Mouse (Mus musculus): ENCODE results near the gene Ablim2.

Ablim2 gene

DNA sequence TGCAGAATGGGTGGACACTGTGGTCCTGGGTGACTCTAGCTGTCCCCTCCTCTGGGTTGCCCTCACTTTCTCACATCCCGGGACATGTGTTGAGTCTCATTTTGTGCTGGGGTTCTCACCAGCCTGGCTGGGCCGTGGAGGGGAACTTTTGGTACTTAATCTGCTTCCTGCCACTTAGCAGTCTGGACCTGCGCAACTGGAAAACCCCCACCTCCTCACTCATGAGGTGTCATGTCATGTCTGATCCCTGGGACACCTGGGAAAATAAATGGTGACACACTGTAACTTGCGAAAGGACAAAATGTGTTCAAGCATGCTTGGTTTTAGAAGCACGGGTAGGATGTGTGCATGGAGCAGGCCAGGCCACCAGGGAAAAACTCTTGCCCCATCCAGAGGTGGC lies 127.0 kb downstream of the Ablim2 start:
- no peak for DNase-seq (ENCODE audit: inconsistent ontology term)

DNA sequence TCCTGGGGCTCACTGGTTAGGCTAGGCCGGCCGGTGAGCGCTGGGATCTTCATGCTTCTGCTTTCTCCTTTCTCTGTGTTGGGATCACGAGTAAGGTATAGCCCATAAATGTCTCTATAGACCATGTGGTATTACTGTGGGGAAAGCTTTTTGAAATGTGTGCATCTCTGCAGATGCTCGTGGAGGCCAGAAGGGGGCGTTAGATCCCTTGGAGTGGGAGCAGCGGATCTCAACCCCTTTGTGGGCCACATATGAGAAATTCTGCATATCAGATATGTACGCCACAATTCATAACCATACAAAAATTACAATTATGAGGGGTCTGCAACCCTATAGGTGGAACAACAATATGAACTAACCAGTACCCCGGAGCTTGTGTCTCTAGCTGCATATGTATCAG lies 131.3 kb downstream of the Ablim2 start:
- no peak for DNase-seq (ENCODE audit: inconsistent ontology term)

DNA sequence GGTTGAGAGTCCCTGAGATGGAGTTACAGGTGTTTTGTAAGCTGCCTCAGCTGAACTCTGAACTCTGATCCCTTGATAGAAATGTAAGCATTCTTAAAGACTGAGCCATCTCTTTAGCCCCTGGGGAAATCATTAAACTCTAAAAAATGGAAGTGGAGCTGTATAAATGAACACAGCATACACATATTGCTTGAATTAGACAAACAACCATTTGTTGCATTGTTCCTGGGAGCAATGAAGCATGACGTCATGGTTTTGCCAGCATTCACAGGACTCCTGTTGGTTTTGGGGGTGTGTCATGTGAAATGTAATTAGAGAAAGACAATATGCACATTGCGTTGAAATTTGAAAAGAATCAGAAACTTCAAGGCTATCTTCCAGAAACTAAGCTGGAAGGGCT lies 132.0 kb downstream of the Ablim2 start:
- peak; percentile 70 for DNase-seq (ENCODE audit: inconsistent ontology term)

DNA sequence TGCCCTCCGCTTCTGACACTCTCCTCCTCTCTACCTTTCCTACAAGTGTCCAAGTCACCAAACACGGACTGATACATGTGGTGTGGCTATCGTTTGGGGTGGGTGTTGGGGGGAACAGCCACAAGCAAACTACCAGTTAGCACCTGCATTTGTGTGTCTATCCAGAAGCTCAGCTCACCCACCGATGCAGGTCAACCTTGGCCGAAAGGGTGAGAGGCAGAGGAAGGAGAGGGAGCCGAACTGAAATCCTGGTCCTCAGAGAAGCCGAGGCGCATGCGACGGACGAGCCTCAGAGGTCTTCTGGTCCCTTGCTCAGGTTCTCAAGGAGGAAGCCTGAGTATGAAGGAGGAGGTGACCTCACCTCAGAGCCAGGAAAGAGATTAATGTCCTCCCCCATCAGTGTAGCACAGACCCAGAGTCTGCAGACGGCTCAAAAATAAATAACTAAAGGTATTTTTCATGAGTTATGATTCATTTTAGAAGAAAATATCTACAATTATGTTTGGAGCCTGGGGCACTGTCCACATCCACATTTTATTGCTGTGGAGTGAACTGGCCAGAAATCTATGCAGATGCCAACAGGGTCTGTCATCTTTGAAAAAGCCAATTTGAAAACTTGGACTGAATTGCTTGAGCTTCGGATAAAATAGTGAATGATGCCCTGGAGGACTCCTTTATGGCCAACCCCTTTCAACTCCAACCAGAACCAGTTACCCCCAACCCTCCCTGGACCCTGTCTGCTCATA lies 133.5 kb downstream of the Ablim2 start:
- no peak for DNase-seq (ENCODE audit: inconsistent ontology term)

DNA sequence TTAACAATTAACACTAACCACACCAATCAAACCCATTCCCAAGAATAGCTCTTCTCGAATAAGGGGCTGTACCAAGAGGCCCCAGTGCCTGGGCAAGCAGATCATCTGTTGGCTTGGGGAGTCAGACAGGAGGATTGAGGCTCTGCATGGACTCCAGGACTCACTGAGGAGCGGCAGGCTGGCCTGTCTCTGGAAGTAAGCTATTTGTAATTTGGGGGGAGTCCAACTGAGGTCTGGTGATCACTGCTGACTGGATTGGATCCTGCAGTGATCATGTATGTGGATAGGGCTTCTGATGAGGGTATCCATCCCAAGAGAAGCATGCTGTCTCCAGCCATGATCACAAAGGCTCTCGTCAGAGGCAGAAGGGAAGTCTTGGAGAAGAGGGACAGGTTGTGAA lies 134.7 kb downstream of the Ablim2 start:
- DNase-seq (ENCODE audit: inconsistent ontology term): no peak

DNA sequence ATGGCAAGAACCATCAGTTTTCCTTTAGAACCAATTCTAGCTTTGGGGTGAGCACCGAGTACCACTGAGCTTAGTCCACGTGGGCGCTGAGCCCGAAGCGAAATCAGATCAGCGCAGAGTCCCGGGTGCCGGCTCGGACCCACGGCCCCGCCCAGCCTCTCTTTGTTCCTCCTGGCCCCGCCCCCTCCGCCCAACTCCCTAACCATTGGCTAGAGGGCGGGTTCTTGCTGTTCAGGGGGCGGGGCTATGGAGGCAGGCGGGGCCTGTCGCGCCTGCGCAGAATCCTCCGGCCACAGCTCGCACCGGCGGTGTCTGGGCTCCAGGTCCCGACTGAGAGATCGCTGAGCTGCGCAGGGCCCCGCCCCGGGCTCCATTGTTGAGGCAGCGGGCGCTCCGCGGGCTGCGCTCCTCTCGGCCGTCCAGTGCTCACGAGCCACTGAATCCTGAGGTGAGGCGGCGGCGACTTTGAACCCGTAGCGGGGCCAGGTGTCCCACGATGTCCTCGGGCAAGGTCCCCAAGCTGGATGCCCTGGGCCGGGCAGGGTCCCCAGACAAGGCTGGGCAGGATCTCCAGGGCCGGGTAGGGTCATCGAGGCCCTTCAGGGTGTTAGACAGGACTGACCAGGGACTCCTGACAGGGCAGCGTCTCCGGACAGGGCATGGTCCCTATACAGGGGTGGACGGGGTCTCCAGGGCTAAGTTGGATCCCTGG lies 135.6 kb downstream of the Ablim2 start, which contains the start of gene Afap1:
Gene Afap1 (plus strand): TSS at position 227 of the 712 bp plus-strand sequence.
- peak; percentile 99 for DNase-seq (ENCODE audit: inconsistent ontology term)

DNA sequence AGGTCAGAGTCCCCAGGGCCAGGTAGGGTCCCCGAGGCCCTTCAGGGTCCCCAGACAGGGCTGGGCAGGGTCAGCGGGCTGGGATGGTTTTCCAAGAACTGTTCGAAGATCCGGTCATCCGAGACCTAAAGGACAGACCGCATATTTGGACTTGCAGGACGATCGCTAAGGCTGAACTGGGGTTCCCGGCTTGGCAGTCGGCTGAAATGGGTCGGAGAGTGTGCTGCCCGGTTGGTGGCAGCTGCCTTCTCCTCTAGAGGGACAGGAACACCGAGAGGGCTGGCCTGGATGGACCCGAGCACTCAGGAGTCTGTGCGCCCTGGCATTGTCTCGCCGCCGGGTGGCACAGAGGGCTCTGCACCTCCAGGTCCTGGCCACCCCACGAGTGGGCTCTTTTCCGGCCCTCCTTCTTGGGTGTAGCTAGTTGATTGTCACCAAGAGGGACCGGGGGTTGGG lies 136.2 kb downstream of the Ablim2 start:
- peak; percentile 72 for DNase-seq (ENCODE audit: inconsistent ontology term)

DNA sequence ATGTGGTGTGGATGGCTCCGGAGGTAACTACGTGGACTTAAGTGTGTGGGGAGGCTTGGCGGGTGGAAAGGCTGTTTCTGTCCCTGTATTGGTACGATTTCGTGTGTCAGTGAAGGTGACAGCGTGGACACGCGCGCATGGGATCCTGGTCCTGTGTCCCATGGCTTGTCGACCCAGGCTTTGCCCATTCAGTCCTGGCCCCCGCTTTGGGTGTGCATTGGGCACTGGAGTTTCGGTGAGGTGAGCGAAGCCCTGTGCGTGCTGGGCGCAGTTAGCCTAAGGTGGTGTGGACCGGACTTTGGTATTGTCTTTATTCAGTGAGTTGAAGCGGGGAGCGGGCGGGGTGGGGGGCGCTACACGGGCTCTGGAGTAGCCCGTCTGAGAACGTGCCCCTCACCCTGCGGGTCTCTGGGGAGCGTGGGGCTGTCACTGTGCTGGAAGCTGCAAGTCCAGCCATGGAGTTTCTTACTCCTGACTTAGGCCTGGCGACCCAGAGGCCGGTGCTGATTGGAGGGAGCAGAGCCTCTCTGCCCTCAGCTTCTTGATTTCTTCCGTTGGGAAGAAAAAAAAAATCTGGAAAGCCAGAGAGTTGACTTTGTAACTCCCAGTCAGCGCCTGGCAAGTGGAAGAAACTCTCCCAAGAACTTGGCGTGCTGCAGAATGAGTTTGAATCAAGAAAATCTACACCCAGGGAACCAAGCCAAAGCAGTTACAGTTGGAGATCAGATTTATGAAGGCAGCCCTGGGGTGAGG lies 136.8 kb downstream of the Ablim2 start:
- DNase-seq (ENCODE audit: inconsistent ontology term): peak; percentile 60

DNA sequence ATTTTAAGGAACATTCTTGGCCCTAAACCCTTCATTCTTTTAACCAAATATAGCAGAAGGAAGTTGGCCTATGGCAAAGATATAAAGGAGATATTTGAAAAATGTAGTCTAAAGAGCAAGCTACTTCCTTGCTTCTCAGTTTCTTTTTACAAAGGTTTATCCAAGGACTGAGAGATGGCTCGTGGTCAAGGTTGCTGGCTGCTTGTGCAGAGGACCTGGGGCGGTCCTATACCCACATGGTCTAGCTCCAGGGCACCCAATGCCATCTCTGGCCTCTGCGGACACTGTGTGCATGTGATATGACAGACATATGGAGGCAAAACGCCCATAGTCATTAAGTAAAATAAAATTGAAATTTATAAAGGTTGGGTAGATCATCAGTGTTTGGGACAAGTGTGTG lies 138.2 kb downstream of the Ablim2 start:
- no peak for DNase-seq (ENCODE audit: inconsistent ontology term)

DNA sequence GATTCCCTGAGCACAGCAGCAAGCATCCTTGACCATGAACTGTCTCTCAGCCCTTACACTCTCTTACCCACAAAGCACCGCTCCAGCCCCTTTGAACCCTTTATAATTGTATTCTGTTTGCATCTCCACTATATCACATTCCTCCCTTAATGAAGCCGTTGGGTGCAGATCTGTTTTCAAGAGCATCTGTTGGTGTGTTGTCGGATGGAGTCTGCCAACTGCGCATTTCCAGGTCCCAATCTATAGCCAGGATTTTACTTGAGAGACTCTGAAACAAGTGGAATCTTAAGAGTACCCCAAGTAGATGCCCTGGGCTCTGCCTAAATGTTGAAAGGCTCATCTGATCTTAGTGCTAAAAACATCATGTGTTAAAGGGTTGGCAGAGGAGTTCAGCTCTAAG lies 138.9 kb downstream of the Ablim2 start:
- DNase-seq (ENCODE audit: inconsistent ontology term): no peak

DNA sequence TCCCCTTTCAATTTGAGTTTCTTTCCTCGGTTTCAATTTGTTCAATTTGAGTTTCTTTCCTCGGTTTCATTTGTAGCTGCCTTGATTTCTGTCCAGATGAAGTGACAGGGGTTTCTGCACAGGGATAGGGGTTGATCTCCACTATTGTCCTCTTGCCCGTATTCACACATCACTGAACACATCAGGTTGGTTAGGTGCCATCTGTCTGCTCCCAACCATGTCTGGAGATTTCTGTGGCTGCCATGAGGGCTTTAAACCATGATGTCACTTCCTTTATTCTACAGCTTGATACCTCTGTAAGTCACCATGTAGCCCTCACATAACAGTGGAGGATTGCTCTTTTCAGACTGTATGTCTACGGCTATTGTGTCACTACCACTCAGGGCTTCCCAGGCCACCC lies 139.5 kb downstream of the Ablim2 start:
- no peak for DNase-seq (ENCODE audit: inconsistent ontology term)

DNA sequence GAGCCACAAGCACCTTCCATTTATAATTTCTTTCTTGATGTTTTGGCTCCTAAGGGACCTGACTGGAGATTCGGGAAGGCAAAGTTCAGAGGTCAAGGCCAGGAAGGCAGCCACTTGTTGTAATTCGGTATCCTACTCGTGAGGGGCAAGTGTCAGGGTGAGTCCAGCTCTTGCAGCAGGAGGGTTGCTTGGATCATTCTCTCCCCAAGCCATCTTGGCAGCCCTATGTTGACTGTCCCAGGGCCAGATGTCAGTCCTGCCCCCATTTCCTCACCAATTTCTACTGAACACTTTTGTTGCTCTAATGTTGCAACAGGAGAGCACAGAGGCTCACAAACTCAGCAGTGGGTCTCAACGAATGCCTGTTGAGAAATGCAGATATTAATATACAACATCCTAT lies 140.4 kb downstream of the Ablim2 start:
- DNase-seq (ENCODE audit: inconsistent ontology term): no peak

DNA sequence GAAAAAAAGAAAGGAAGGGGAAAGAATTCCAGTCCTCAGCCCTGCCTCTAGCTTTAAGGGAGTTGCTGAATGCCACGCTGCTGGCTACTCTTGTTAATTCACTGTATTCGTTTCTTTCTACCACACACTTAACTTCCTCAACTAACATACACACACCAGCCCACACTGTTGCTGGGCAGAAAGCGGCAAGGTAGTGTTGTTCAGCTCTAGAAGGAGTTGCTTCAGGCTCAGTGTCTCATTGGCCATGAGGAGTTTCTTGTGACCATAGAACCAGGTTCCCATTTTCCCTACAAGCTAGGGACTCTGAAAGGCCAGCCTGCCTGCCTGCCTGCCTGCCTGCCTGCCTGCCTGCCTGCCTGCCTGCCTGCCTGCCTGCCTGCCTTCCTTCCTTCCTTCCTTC lies 141.3 kb downstream of the Ablim2 start:
- no peak for DNase-seq (ENCODE audit: inconsistent ontology term)

DNA sequence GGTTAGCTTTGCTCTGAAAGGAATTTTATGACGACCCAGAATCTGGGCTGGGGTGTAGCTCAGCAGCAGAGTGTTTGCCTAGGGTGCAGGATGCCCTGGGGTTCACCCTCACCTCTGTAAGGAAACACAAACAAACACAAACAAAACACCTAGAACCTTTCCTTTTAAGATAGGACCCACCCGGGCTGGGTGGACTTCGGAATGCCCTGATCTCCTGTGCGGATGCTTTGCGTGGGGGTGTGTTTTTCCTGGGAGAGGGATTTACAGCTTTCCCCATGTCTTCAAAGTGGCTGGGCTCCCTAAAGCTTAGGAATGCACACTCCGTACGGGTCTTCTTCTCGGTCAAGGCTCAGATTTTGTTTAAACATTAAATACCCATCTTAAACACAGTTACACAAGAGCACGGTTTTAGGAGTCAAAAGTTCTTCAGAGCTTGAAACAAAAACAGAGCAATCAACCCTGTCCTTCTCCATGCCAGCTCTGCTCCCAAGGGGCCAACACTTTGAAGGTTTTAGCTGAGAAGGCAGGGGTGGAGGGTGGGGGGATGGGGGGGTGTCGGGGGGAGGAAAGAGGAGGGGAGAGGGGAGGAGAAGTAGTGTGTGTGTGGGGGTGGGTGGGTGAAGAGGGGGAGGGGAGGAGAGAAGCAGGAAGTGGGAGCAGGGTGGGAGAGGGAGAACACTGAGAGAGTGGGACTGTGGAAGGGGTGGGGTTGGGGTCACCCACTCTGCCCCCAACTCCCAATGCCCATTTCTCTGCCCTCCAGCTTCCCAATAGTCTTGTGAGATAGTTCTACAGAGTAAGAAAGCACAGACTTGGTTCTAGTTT lies 142.9 kb downstream of the Ablim2 start:
- DNase-seq (ENCODE audit: inconsistent ontology term): no peak

DNA sequence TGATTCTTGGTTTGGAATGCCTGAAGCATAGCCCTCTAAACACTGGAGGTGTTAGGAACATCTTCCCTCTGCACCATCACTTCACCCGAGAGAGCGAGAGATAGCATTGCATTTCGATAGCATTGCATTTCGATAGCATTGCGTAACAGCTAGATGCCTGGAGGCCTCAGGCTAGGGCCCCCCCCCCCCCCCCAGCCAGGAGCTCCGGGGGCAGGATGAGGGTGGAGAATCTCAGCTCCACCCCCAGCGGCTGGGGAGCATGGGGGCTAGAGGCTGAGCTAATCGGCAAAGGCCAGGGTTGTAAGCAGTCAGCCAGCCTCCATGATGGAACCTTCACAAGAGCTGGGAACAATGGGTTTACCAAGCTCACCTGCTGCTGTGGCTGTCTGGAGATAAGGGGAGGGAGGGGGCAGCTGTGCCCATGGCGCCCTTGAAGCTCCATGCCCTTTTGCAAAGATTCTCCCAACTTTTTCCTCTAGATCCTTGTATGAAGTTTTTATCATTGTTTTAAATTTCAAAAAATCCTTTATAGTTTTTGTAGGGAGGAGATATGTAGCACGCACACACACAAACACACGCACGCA lies 143.6 kb downstream of the Ablim2 start:
- no peak for DNase-seq (ENCODE audit: inconsistent ontology term)

DNA sequence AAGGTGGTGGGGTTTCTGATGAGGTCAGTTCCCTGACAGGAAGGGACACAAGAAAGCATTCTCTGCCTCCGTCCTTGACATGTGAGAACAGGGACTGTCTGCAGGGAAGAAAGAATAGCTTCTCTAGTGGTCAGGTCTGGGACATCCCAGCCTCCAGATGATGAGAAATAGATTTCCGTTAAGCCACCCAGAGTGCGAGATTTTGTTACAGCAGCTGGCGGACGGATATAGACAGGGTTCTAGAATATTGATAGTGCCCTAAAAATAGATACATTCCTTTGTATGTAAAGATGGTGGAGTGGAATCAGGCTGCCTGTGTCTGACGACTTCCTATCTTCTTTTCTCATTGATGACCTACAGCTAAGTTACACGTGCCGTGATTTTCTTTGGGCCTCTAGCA lies 145.8 kb downstream of the Ablim2 start:
- no peak for DNase-seq (ENCODE audit: inconsistent ontology term)

DNA sequence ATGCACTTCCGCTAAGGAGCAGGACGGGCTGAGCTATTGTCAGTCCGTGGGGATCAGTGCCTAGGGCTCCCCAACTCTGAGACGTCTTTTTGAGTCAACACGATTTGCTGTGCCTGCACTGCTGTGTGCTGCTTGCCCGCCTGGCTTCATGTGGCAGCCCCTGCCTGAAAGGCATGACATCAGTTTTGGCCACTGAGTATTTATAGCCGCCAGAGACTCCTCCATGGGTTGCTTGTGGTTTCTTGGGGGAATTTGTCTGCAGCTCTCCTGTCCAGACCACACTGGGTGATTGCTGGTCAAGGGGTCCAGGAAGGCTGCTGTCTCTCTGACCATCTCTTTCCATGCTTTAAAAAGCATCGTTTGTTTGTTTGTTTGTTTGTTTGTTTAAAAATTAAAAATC lies 147.6 kb downstream of the Ablim2 start:
- no peak for DNase-seq (ENCODE audit: inconsistent ontology term)

DNA sequence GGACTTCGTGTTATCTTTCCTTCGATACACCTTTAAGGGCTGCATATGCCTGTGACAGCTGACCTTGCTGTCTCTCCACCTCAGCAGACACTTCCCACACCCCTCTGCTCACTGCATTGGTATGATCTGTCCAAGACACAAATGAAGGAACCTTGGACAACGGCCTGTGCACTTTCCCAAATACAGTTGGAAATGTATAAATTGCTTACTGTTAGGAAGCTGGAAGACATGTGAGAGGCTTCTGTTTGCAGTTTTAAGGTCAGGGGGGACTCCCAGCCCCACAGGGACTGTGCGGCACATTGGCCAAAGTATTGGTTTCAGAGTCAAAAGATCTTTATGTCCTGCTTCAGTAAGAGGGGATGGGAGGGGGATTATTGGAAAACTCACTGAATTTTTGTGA lies 149.4 kb downstream of the Ablim2 start:
- DNase-seq (ENCODE audit: inconsistent ontology term): no peak

DNA sequence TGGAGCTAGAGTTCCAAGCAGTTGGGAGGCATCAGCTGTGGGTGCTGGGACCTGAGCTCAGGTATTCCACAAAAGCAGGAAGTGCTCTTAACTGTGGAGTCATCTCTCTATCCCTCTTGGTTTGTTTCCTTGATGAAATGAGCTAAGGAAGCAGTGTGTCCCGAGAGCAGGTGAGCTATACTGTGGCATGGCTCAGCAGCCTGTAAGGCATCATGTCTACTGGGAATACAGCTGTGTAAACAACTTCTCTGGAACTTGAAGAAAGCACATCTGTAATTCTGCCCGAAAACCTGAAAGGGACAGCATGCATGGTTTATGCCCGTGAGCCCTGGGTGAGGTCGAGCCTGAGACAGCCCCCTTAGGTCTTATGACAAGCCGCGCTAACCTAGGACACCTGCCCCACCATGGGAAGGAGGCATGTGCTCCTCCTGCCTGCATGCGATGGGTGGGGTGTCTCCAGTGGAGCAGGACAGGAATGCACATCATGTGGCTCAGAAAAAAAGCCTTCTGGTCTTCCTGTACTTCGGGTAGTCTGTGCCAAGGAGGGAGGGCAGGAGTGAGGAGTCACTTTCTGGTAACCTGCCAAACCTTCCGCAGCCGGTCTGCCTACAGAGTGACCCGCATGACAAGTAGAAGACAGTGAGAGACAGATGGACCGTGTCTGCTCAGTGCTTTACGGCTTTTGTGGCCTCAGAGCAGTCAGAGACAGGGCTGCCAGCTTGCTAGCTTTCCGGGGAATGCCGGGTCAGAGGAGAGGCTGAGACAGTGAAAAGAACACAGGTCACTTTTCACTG lies 150.2 kb downstream of the Ablim2 start:
- DNase-seq (ENCODE audit: inconsistent ontology term): peak; percentile 97

DNA sequence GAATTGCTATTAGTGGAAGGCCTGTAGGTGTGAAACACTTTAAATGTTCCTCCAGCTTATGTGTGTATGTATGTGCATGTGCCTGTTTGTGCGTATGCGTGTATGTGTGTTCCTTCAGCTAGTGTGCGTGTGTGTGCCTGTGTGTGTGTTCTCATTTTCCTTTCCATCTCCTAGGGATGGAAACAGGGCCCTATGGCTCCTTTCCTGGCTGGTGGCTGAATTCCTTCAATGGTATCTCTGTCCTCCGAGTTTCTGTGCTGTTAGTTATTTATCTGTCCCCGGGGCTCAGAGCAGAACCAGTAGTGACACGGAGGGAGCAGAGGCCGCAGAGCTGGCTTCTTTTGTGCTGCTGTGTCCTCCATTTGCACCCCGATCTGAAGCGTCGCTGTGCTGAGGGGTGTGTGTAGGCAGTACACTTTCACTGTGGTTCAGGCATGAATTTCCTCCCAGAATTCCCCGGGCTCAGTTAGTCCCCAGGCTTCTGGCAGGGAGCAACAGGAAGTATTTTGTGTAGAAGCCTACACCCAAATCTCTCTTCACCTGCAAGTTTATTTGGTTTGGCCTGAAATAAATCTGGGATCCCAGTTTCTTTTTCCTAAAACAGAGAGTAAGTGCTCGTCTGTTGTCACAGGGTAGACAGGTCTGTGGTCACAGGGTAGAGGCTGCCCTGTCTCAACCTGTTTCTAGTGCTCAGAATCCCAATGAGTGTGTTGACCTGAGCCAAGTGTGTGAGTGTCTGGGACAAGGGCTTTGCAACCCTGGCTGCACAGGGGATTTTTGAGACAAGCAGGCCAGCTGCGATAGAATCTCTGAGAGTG lies 151.2 kb downstream of the Ablim2 start:
- DNase-seq (ENCODE audit: inconsistent ontology term): no peak

All from Muller cell, postnatal 12 days (primary cell).